Mouse (Mus musculus) lung, postnatal 0 days (tissue): ENCODE data around the gene Kitl.

Experiments used
- CTCF ChIP-seq: IDR thresholded peaks from 2 replicates; pipeline ENCODE4 v1.5.1; 2016; ENCODE audit warnings: antibody characterized with exemption, mild to moderate bottlenecking
- EP300 ChIP-seq: IDR thresholded peaks from 2 replicates; pipeline ENCODE4 v1.6.1; 2016; ENCODE audit warnings: antibody characterized with exemption, mild to moderate bottlenecking, control low read depth

DNA sequence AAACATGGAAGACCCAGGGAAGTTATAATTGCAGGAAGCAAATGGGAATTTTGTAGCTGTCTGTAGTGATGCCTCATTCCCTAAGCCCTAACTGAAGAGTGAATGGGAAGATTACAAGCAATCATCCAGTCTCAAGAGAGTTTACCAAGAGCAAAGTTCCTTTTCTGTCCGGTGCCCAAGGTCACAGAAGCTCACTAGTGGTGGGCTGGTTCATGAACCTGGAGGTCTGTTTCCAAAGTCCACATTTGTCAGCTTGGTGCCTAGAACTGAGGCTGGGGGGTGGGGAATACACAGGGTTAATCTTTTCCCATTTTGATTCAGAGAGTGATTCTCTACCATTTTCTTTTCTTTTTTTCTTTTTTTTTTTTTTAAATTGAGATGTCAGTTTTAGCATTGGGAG lies 11.3 kb downstream of the Kitl start:
- no peak for TF ChIP-seq CTCF
- no peak for TF ChIP-seq EP300
